Mouse (Mus musculus) bone marrow macrophage, adult 2 months (primary cell): ENCODE results near the gene Jmjd1c.

ENCODE experiments used
- CTCF ChIP-seq: IDR thresholded peaks from 2 replicates; pipeline ENCODE4 v1.5.1; 2012; ENCODE audit warnings: low read depth, mild to moderate bottlenecking, low read length, moderate library complexity
- POLR2A ChIP-seq: IDR thresholded peaks from 2 replicates; pipeline ENCODE4 v1.6.1; 2012; ENCODE audit warnings: mild to moderate bottlenecking, low read depth, low read length, borderline replicate concordance

- TF ChIP-seq CTCF (no peak), POLR2A (no peak)
These were observed 91.1 kb downstream of the Jmjd1c start for GRCm38 (mm10) chr10:67187001-67187453.
